In genomic region chr1:35337647-35338046, GRCm38 (mm10) we compare ENCODE assay signal across 24 mouse cellular contexts.
DNase-seq lines count a peak whose midpoint lies in the region; ATAC-seq and TF ChIP-seq lines count a peak whose summit lies in the region.
"Had no signal": no experiment of that assay in that cellular context is flagged by ENCODE, and none has a peak within 500 bp of the region (broad histone marks: within the 10 kb centered on the region; RNA-seq: fewer than 3 reads in every experiment).

No protein-coding gene starts in this region.

- no peak overlapping the region for H3K4me3 ChIP-seq in cerebellum, adult 2 months (replicated peaks; ENCODE audit: insufficient read depth, low read depth, low read length)
- H3K4me3 ChIP-seq: embryonic facial prominence, embryonic 15.5 days; erythroblast, embryonic 14.5 days; forebrain, embryonic 10.5 days; gastrocnemius, adult 2 months; heart, embryonic 13.5 days; hindbrain, embryonic 15.5 days had no signal

- no peak for ATAC-seq in monocyte, adult 5-6 weeks (replicated peaks; ENCODE audit: insufficient number of reproducible peaks, low FRiP score, low TSS enrichment, poor library complexity, severe bottlenecking)
- ATAC-seq: activated CD4-positive, CD25-positive, alpha-beta regulatory T cell, adult 4 months; forebrain, embryonic 14.5 days; inflammation-experienced regulatory T-cells, adult 6 months; Patski had no signal

- no peak for TF ChIP-seq CTCF in cerebellum, adult 2 months (IDR thresholded peaks at IDR 0.05; ENCODE audit: borderline replicate concordance, insufficient read depth, low read depth, low read length)

- H3K27ac ChIP-seq in cerebellum, adult 2 months (ENCODE audit: insufficient read depth, low read length) = no peak overlapping the region
- H3K27ac ChIP-seq: embryonic facial prominence, embryonic 15.5 days; forebrain, embryonic 10.5 days; gastrocnemius, adult 2 months; heart, embryonic 13.5 days; hindbrain, embryonic 15.5 days had no signal

- no peaks in the 10 kb centered on the region for H3K27me3 ChIP-seq in cerebellum, adult 2 months (ENCODE audit: control insufficient read depth, insufficient read depth, low read length)
- H3K27me3 ChIP-seq: CH12.LX; embryonic facial prominence, embryonic 15.5 days; heart, embryonic 13.5 days; hindbrain, embryonic 15.5 days; Patski had no signal

- H3K4me1 ChIP-seq in cerebellum, adult 2 months (ENCODE audit: control insufficient read depth, insufficient read depth, low read length) = no peaks in the 10 kb centered on the region
- H3K4me1 ChIP-seq: embryonic facial prominence, embryonic 15.5 days; forebrain, embryonic 10.5 days; heart, embryonic 13.5 days; hindbrain, embryonic 15.5 days had no signal

- DNase-seq in retina, postnatal 1 day = peak; percentile 5
- no peak for DNase-seq in retina, embryonic 14.5 days (ENCODE audit: low spot score)
- DNase-seq in cerebellum, adult 2 months = peak; percentile 16 to 46
- peak; percentile 23 to 27 for DNase-seq in cerebellum, postnatal 10 days
- DNase-seq in embryo, embryonic 10 days (ENCODE audit: low spot score) = no peak
- no peak for DNase-seq in right cerebral cortex, postnatal 25 days
- DNase-seq: adrenal gland, postnatal 14 days; embryo, embryonic 11 days; gastrocnemius, adult 2 months; gastrocnemius, postnatal 25 days; heart, adult 11 months; heart, postnatal 36 days; kidney, adult 18-20 months had no signal

- TF ChIP-seq POLR2A in cerebellum, adult 2 months (IDR thresholded peaks at IDR 0.05; ENCODE audit: borderline replicate concordance, insufficient read depth, low read length) = no peak

- WGBS in cerebellum, adult 2 months = 51% methylated on average over 3 of the region's 3 CpGs

Comparison
In these comparisons a context has a peak if more than half of its experiments do, and no peak if none do; other contexts are left out.
1. DNase-seq: peak in retina, postnatal 1 day (single experiment), cerebellum, adult 2 months (2 of 2) and cerebellum, postnatal 10 days (2 of 2); none in retina, embryonic 14.5 days (single experiment), embryo, embryonic 10 days (single experiment) and right cerebral cortex, postnatal 25 days (single experiment).